8 mouse cellular contexts compared by ENCODE assay signal in genomic region chr19:46762992-46763342, GRCm38 (mm10). TPM values are rescaled to one million over a fixed set of nuclear protein-coding genes. Genes with fewer than 3 reads are reported as not detected.
DNase-seq lines count a peak whose midpoint lies in the region; ATAC-seq and TF ChIP-seq lines count a peak whose summit lies in the region.

No protein-coding gene starts in this region.

- peaks cover 5% of the 10 kb centered on the region; the same call in 1 of the 2 replicates for H3K4me1 ChIP-seq in limb, embryonic 11.5 days (ENCODE audit: control insufficient read depth, insufficient read depth, low read length)
- peaks cover 48% of the 10 kb centered on the region for H3K4me1 ChIP-seq in neural tube, embryonic 13.5 days (replicated peaks)

- intact Hi-C loops in left cerebral cortex, adult 2 months (cut with DNase I) = loop anchor here (5.0 to 10.0 kb wide), 2 partner anchors 202 to 279 kb away; no protein-coding TSS in a partner anchor

- TF ChIP-seq CTCF in left cerebral cortex, adult 2 months (IDR thresholded peaks at IDR 0.05) = no peak

- peak overlapping the region; percentile 77 for H3K4me3 ChIP-seq in left cerebral cortex, adult 2 months
- peak overlapping the region; percentile 76; the same call in 1 of the 2 replicates for H3K4me3 ChIP-seq in limb, embryonic 11.5 days (ENCODE audit: low read depth, low read length)
- peak overlapping the region; percentile 78 for H3K4me3 ChIP-seq in neural tube, embryonic 13.5 days

- H3K9me3 ChIP-seq in limb, embryonic 11.5 days (ENCODE audit: control insufficient read depth, low read length) = no peaks in the 10 kb centered on the region
- no peaks in the 10 kb centered on the region for H3K9me3 ChIP-seq in neural tube, embryonic 13.5 days

- H3K9ac ChIP-seq in limb, embryonic 11.5 days (ENCODE audit: low read length) = no peak overlapping the region
- peak overlapping the region; percentile 82 for H3K9ac ChIP-seq in neural tube, embryonic 13.5 days

- ATAC-seq in erythroid progenitor cell, adult 5-6 weeks (replicated peaks; ENCODE audit: low FRiP score, poor library complexity, severe bottlenecking) = peak; percentile 9; the same call in 1 of the 2 replicates
- ATAC-seq in limb, embryonic 11.5 days (ENCODE audit: insufficient number of reproducible peaks, low FRiP score, low TSS enrichment, low read depth) = no peak
- ATAC-seq in neural tube, embryonic 13.5 days (ENCODE audit: low read depth) = no peak

- WGBS in limb, embryonic 11.5 days = 1% methylated on average over 19 of the region's 19 CpGs
- under 1% methylated on average over 19 of the region's 19 CpGs for WGBS in neural tube, embryonic 13.5 days

- peak overlapping the region; percentile 77 for H3K4me2 ChIP-seq in limb, embryonic 11.5 days (ENCODE audit: low read depth, severe bottlenecking)
- peak overlapping the region; percentile 97 for H3K4me2 ChIP-seq in neural tube, embryonic 13.5 days

- peaks cover 13% of the 10 kb centered on the region; the same call in 1 of the 2 replicates for H3K27me3 ChIP-seq in limb, embryonic 11.5 days (ENCODE audit: control insufficient read depth, insufficient read depth, low read length)
- H3K27me3 ChIP-seq in neural tube, embryonic 13.5 days = peaks cover 18% of the 10 kb centered on the region

- no peaks in the 10 kb centered on the region; the same call in 1 of the 2 replicates for H3K36me3 ChIP-seq in limb, embryonic 11.5 days (ENCODE audit: control insufficient read depth, insufficient read depth, low read length)
- H3K36me3 ChIP-seq in neural tube, embryonic 13.5 days = no peaks in the 10 kb centered on the region

- DNase-seq in left cerebral cortex, adult 2 months (ENCODE audit: extremely low spot score in 1 of 2, low spot score in 2 of 2) = no peak
- no peak for DNase-seq in left cerebral cortex, adult 11 months (ENCODE audit: low spot score)
- DNase-seq in brain, adult 2 months (ENCODE audit: low read depth, low spot score) = peak; percentile 40
- peak; percentile 54 for DNase-seq in limb, embryonic 11.5 days (ENCODE audit: low spot score)
- DNase-seq in adrenal gland, adult (ENCODE audit: inconsistent age in 2 of 2, low spot score in 1 of 2) = no peak
- DNase-seq in right cerebral cortex, postnatal 4 days = no peak

- peak overlapping the region; percentile 98 for H3K27ac ChIP-seq in left cerebral cortex, adult 2 months
- H3K27ac ChIP-seq in limb, embryonic 11.5 days (replicated peaks; ENCODE audit: low read depth, low read length) = no peak overlapping the region
- H3K27ac ChIP-seq in neural tube, embryonic 13.5 days (replicated peaks) = no peak overlapping the region

RNA-seq across cellular contexts. Expression of gene Cnnm2, which starts 1.6 kb away (rescaled TPM):
- 10 to 100 TPM; 35.7 to 37.3 TPM for total RNA-seq in left cerebral cortex, adult 2 months (2021)
- total RNA-seq in erythroid progenitor cell, adult 5-6 weeks (2015; ENCODE audit: low replicate concordance) = 35.0 and 39.8 TPM in 2 replicates
- 40.1 and 60.7 TPM in 2 replicates for total RNA-seq in erythroid progenitor cell, adult 5-6 weeks (2017; ENCODE audit: low replicate concordance)
- 2.4 and 2.5 TPM in 2 replicates for polyA plus RNA-seq in limb, embryonic 11.5 days (2014; fragmentation: Nextera tagmentation; extraction: Ambion mirVana)
- 7.3 and 7.4 TPM in 2 replicates for polyA plus RNA-seq in neural tube, embryonic 13.5 days (2015; fragmentation: Nextera tagmentation; extraction: Ambion mirVana)

RNA-seq across cellular contexts. Expression of gene As3mt, which starts 55.7 kb away (rescaled TPM):
- total RNA-seq in left cerebral cortex, adult 2 months (2021) = 10 to 100 TPM; 26.5 to 27.4 TPM
- total RNA-seq in erythroid progenitor cell, adult 5-6 weeks (2015; ENCODE audit: low replicate concordance) = 2.5 and 10.9 TPM in 2 replicates
- total RNA-seq in erythroid progenitor cell, adult 5-6 weeks (2017; ENCODE audit: low replicate concordance) = 1.2 and 2.0 TPM in 2 replicates
- polyA plus RNA-seq in limb, embryonic 11.5 days (2014; fragmentation: Nextera tagmentation; extraction: Ambion mirVana) = 34.2 and 37.3 TPM in 2 replicates
- 42.3 TPM in 2 replicates for polyA plus RNA-seq in neural tube, embryonic 13.5 days (2015; fragmentation: Nextera tagmentation; extraction: Ambion mirVana)

Comparison
In these comparisons a context has a peak if more than half of its experiments do, and no peak if none do; other contexts are left out.
1. DNase-seq: peak in brain, adult 2 months (single experiment) and limb, embryonic 11.5 days (single experiment); none in left cerebral cortex, adult 2 months (0 of 2), left cerebral cortex, adult 11 months (single experiment), adrenal gland, adult (0 of 2) and right cerebral cortex, postnatal 4 days (single experiment).
2. Peak in every context shown above with its lines, with median percentiles within 50 percentile points of each other: H3K4me3 ChIP-seq.